Mouse (Mus musculus) bone marrow macrophage, adult 2 months (primary cell): ENCODE measurements around the gene Fxn. TPM values are rescaled to one million over a fixed set of nuclear protein-coding genes. Genes with fewer than 3 reads are reported as not detected.
A peak's percentile ranks its signal among the peaks of the same experiment; 100 is the strongest.

Experiments used
- H3K27ac ChIP-seq: 2 replicates; pipeline ENCODE4 v1.5.1; 2012; ENCODE audit warnings: low read depth, low read length; ENCODE audit not compliant: insufficient read depth
- H3K4me1 ChIP-seq: 2 replicates; pipeline ENCODE4 v1.6.1; 2012; ENCODE audit warnings: low read length; ENCODE audit not compliant: control insufficient read depth, insufficient read depth
- H3K4me3 ChIP-seq: 2 replicates; pipeline ENCODE4 v1.5.1; 2012; ENCODE audit warnings: mild to moderate bottlenecking, low read length, moderate library complexity; ENCODE audit not compliant: insufficient read depth
- CTCF ChIP-seq: IDR thresholded peaks from 2 replicates; pipeline ENCODE4 v1.5.1; 2012; ENCODE audit warnings: low read depth, mild to moderate bottlenecking, low read length, moderate library complexity
- POLR2A ChIP-seq: IDR thresholded peaks from 2 replicates; pipeline ENCODE4 v1.6.1; 2012; ENCODE audit warnings: mild to moderate bottlenecking, low read depth, low read length, borderline replicate concordance
- polyA plus RNA-seq: library from polyadenylated mRNA; stranded (reverse); fragments of >200 nt; gene quantifications from 2 replicates; pipeline ENCODE4 v1.2.4, GENCODE M21; 2012; ENCODE audit not compliant: missing spikeins, insufficient read depth, insufficient read length

Fxn gene
- polyA plus RNA-seq, 1 experiment: 3.6 TPM

DNA sequence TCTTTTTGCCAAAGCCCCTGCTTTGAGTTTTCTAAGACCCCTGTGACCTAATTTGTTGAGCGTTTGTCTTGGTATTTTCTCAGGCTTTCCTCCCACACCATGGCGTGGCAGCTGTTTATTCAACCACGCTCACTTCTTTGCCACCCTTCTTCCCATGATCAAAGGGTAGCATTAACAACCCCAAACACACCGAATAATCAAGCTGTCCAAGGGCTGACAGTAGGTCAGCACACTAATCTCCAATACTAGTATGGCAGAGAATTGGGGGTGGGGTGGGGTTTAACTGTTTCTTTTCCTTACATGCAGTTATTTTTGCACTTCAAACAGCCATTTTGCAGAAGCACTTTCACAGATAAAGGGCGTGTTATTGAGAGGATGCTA is 21.4 kb upstream of the Fxn start:
- no peak overlapping the region for H3K27ac ChIP-seq
- no peaks in the 10 kb centered on the region for H3K4me1 ChIP-seq
- no peak overlapping the region for H3K4me3 ChIP-seq
- no peak for TF ChIP-seq POLR2A
- no peak for TF ChIP-seq CTCF

DNA sequence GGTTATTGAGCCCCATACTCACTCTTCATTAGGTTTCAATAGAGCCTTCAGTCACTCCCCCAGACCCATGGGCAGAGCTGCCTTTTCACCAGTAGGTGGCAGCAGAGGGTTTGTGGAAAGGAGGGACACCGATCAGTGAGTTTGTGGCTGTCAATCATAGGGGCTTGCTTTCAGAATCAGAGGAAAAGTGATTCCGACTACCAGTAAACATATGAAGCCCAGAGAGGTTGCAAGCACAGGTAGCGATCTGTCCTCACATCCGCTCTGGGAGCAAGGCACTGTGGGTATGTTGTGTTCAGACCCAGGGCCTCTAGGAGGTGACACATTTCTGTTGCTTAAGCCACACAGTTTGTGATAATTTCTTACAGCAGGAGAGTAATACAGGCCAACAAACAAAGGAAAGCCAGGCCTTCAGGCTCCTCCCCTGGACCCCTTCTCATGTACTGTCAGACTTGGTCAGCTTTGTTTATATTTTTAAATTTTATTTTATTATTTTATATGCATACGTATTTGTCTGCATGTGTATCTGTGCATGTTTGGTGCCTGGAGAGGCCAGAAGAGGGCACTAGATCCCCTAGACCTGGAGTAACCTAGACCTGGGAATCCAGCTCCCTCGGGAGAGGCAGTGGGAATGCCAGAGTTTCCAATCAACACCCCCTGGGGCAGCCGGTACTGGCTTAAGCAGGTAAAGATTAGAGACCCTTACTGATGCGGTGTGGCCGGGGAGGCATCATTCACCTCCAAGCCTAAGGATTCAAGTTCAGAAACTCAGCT is 20.8 kb upstream of the Fxn start:
- no peak overlapping the region for H3K27ac ChIP-seq
- TF ChIP-seq CTCF (peak; percentile 96), POLR2A (no peak)
- no peaks in the 10 kb centered on the region for H3K4me1 ChIP-seq
- H3K4me3 ChIP-seq: peak overlapping the region; percentile 34

GRCm38 (mm10) chr19:24293537-24293936 is 13.1 kb upstream of the Fxn start:
- no peaks in the 10 kb centered on the region for H3K4me1 ChIP-seq
- H3K4me3 ChIP-seq: no peak overlapping the region
- no peak for TF ChIP-seq CTCF
- no peak for TF ChIP-seq POLR2A
- H3K27ac ChIP-seq: no peak overlapping the region

DNA sequence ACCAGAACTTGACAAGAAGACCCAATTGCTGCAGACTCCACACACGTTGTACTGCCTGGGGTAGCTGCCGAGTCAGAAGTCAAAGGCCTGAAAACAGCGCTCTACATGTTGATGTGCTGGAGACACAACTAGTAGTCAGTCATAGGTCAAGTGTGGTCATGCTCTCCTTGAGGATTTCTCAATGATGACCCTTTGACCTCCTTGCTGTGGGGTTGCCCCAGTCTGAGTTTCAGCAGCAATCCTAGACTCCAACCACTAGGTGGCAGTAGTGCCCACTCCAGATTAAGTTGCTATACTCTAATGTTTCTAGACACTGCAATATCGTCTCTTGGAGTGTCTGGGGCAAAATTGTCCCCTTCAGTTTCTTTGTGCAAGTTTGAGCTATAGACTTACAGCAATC is 3.8 kb upstream of the Fxn start:
- Histone ChIP-seq H3K4me1 (peaks cover 16% of the 10 kb centered on the region), H3K4me3 (no peak overlapping the region), H3K27ac (no peak overlapping the region)
- TF ChIP-seq CTCF: peak; percentile 73
- no peak for TF ChIP-seq POLR2A

DNA sequence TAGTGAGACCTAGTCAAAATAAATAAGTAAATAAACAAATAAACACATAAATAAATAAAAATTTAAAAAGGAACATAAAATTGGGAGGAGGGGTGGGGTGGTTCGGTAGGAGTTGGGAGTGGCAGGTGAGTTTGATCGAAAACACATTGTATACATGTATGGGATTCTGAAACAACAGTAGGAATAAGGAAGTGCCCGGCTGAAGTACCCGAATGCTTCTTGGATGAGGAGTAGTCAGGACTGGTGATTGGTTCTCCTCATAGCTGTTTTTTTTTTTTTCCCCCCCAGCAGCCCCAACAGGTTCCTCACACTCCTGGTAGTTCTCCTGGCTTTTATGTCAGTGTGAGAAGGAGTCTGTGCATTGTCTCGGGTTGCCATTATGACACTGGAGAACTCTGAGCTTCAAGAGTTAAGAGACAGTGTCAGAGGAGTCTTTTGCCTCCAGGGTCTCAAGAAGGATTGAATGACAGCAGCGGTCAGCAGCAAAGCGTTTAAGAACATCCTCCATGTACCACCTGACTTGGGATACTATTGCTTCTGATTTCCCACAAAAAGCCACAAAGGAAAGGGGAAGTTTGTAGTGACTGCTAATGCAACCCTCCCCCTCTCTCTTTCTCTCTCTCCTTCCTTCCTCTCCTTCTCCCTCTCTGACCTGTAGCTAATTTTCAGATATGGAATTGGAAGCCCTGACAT is 1.0 kb upstream of the Fxn start:
- Histone ChIP-seq H3K27ac (peak overlapping the region; percentile 44), H3K4me3 (peak overlapping the region; percentile 75; the same call in 1 of the 2 replicates), H3K4me1 (peaks cover 18% of the 10 kb centered on the region)
- TF ChIP-seq CTCF (no peak), POLR2A (no peak)

DNA sequence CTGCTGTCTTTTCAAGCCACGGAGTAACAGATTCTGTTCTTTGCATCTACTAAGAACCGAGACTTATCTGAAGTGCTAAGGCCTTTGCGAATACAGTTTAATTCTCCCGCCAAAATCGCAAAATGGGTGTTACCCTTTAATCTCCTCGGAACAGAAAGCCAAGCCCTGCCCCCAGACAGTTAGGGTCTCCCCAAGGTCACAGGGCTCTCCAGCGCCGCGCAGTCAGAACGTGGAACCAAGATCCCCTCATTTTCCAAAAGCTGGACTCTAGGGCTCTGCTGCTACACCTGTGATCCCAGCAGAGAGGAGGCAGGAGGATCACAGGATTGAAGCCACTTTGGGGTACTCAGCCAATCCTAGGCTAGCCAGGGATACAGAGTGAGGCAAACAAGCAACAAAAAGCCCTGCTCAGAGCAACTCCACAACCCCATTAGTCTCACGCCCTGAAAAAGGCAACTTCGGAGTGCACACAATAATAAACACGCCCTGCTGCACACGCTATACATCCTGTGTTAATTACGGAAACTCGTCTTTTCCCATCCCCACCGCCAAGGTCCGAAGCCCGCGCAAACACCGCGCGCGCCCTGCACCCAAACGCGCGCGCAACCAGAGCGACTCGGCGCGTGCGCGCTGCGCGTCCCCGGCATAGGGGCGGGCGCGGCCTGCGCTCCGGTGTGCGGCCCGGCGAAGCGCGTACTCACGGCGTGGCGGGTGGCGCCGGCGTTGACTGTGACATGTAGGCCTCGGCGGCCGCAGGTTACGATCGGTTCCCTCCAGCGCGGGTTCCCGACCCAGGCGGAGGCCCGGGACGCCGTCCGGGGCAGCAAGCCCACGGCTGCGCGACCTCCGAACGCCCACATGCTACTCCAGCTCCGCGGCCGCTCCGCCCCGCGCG is 452 bp downstream of the Fxn start:
- peaks cover 18% of the 10 kb centered on the region for H3K4me1 ChIP-seq
- TF ChIP-seq POLR2A (no peak), CTCF (no peak)
- peak overlapping the region; percentile 75 for H3K4me3 ChIP-seq
- H3K27ac ChIP-seq: peak overlapping the region; percentile 33

- Histone ChIP-seq H3K27ac (no peak overlapping the region), H3K4me3 (no peak overlapping the region), H3K4me1 (peaks cover 14% of the 10 kb centered on the region)
- TF ChIP-seq POLR2A (no peak), CTCF (no peak)
Measured at GRCm38 (mm10) chr19:24278859-24279258, 1.5 kb downstream of the Fxn start.

- TF ChIP-seq CTCF: no peak
- no peak for TF ChIP-seq POLR2A
- H3K4me1 ChIP-seq: peaks cover 7% of the 10 kb centered on the region
- no peak overlapping the region for H3K4me3 ChIP-seq
- no peak overlapping the region for H3K27ac ChIP-seq
Measured at GRCm38 (mm10) chr19:24274281-24274680, 6.1 kb downstream of the Fxn start.

DNA sequence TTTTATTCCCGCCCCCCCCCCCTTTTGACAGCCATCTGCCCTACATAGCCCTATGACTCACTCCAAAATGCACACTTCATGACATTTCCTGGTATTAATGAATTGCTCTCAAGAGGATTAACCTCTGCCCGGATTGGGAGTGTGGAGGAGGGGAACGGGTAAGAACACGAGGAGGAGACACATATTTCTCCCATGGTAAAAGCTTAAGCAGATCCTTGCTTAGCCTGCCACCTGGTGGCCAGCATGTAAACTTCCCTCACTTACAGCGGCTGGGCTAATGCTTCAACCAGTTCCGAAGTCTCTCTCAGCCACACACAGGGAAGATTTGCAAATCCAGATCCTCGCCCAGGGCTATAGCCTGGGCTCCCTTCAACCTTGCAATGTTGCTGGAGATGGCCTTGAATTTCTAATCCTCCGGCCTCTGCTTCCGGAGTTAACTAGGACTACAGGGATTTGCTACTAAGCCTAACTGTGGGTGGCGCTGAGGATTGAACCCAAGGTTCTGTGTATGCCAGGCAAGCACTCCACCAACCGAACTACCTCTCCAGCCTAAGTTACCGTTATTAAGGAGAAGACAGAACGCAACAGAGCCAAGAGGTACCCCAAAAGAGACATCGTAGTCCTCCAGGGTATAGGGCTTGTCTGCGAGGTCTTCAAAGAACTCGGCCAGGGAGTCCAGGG is 8.5 kb downstream of the Fxn start:
- H3K27ac ChIP-seq: no peak overlapping the region
- H3K4me1 ChIP-seq: peaks cover 4% of the 10 kb centered on the region
- TF ChIP-seq POLR2A (no peak), CTCF (peak; percentile 63)
- no peak overlapping the region for H3K4me3 ChIP-seq

DNA sequence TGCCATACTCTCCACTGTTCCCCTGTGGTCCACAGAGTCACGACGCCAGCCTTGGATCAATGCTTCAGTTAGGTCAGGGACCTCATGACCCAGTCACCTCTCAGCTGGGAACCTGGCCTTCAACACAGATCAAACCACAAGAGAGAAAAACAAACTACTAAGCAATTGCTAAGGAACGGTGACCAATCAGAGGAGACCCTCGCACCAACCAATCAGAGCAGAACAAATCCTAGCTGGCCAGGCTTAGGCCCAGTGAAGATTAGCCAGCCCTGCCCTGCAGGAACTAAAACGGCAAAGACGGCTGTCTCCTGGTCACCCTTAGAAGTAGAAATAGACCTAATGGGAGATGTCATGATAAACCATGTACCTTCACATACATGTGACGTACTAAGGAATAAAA is 9.1 kb downstream of the Fxn start:
- Histone ChIP-seq H3K4me3 (no peak overlapping the region), H3K27ac (no peak overlapping the region)
- TF ChIP-seq POLR2A (no peak), CTCF (no peak)

More for the DNA sequence above, 9.1 kb downstream of the Fxn start:
- peaks cover 4% of the 10 kb centered on the region for H3K4me1 ChIP-seq
